Mouse (Mus musculus): ENCODE measurements around the gene C1qtnf2.

GRCm38 (mm10) chr11:43495532-43495931 lies 21.5 kb downstream of the C1qtnf2 start:
- TF ChIP-seq POLR2A (IDR thresholded peaks at IDR 0.05; ENCODE audit: insufficient read depth, low read length) (no peak), CTCF (IDR thresholded peaks at IDR 0.05; ENCODE audit: low read depth, low read length) (no peak)

Measured in ES-Bruce4 (cell line).